Mouse (Mus musculus) heart, postnatal 0 days (tissue): ENCODE measurements around the gene Erc1.

Experiments
- CTCF ChIP-seq: IDR thresholded peaks from 2 replicates; pipeline ENCODE4 v1.5.1; 2016; ENCODE audit warnings: antibody characterized with exemption, control low read depth, low read depth
- EP300 ChIP-seq: IDR thresholded peaks from 2 replicates; pipeline ENCODE4 v1.6.1; 2016; ENCODE audit warnings: antibody characterized with exemption, low read depth

- no peak for TF ChIP-seq CTCF
- TF ChIP-seq EP300, result no peak
These were observed 1.9 kb upstream of the Erc1 start for GRCm38 (mm10) chr6:119849858-119850257.
